Comparison of ENCODE assay signal across 31 mouse cellular contexts in genomic region chr8:114751376-114752135, GRCm38 (mm10).
DNase-seq lines count a peak whose midpoint lies in the region; ATAC-seq and TF ChIP-seq lines count a peak whose summit lies in the region.
"Had no signal": no experiment of that assay in that cellular context is flagged by ENCODE, and none has a peak within 500 bp of the region (broad histone marks: within the 10 kb centered on the region; RNA-seq: fewer than 3 reads in every experiment).

No protein-coding gene starts in this region.

- TF ChIP-seq POLR2A in kidney, adult 2 months (IDR thresholded peaks at IDR 0.05; ENCODE audit: low read depth, low read length) = no peak

- no peak overlapping the region for H3K4me2 ChIP-seq in liver, embryonic 11.5 days
- H3K4me2 ChIP-seq in liver, postnatal 0 days (ENCODE audit: low read depth, low read length) = peak overlapping the region; percentile 57
- H3K4me2 ChIP-seq: embryonic facial prominence, embryonic 15.5 days; forebrain, embryonic 13.5 days; heart, embryonic 11.5 days; hindbrain, embryonic 14.5 days; kidney, embryonic 15.5 days; limb, embryonic 13.5 days; neural tube, embryonic 13.5 days had no signal

- TF ChIP-seq CTCF in liver, postnatal 0 days (IDR thresholded peaks at IDR 0.05; ENCODE audit: low read depth) = no peak
- TF ChIP-seq CTCF in kidney, adult 2 months (conservative IDR thresholded peaks at IDR 0.05; ENCODE audit: insufficient read depth, insufficient read length, low read depth, low read length) = no peak

- H3K9ac ChIP-seq in liver, embryonic 11.5 days (ENCODE audit: low read depth, low read length) = no peak overlapping the region
- no peak overlapping the region for H3K9ac ChIP-seq in ES-E14 (ENCODE audit: insufficient read depth, low read depth, low read length, poor library complexity, severe bottlenecking)
- no peak overlapping the region for H3K9ac ChIP-seq in liver, postnatal 0 days (replicated peaks)
- H3K9ac ChIP-seq: embryonic facial prominence, embryonic 15.5 days; forebrain, embryonic 13.5 days; hindbrain, embryonic 14.5 days; kidney, embryonic 15.5 days; limb, embryonic 13.5 days; neural tube, embryonic 13.5 days had no signal

- DNase-seq in liver, embryonic 11.5 days (ENCODE audit: low spot score) = no peak
- DNase-seq in liver (no peak), ES-E14 (ENCODE audit: low read depth, low spot score) (peak; percentile 21), adipocyte (ENCODE audit: low spot score) (peak; percentile 59)
- no peak for DNase-seq in liver, postnatal 0 days
- no peak for DNase-seq in kidney, adult 2 months
- no peak for DNase-seq in ovary, adult 18-20 months (ENCODE audit: low spot score)
- DNase-seq: adrenal gland, postnatal 25 days; cerebellum, adult 11-12 months; cerebellum, adult 9-11 months; gastrocnemius, postnatal 14 days; heart, adult 18-20 months; heart, postnatal 4 days; kidney, adult 11 months; kidney, postnatal 36 days; lung, adult 18-20 months; spleen, adult 18-20 months; thymus, postnatal 14 days had no signal

- no peaks in the 10 kb centered on the region for H3K9me3 ChIP-seq in liver, embryonic 11.5 days (ENCODE audit: control insufficient read depth, low read length)
- H3K9me3 ChIP-seq in ES-E14 (ENCODE audit: control insufficient read depth, insufficient read depth, low read depth, low read length) = no peaks in the 10 kb centered on the region
- no peaks in the 10 kb centered on the region for H3K9me3 ChIP-seq in liver, postnatal 0 days (ENCODE audit: low read length)
- H3K9me3 ChIP-seq: embryonic facial prominence, embryonic 10.5 days; embryonic facial prominence, embryonic 15.5 days; forebrain, embryonic 13.5 days; kidney, embryonic 15.5 days; limb, embryonic 13.5 days; neural tube, embryonic 13.5 days had no signal

- 69% methylated on average over 18 of the region's 18 CpGs for WGBS in liver, embryonic 11.5 days
- 53% methylated on average over 18 of the region's 18 CpGs for WGBS in liver, postnatal 0 days (ENCODE audit: insufficient replicate concordance)
- whole genome bisulfite sequencing in kidney, adult 2 months = 67% methylated on average over 18 of the region's 18 CpGs

- ATAC-seq in liver, embryonic 11.5 days (replicated peaks; ENCODE audit: low FRiP score) = no peak
- peak; percentile 88 for ATAC-seq in liver, postnatal 0 days
- ATAC-seq: CD4-positive, CD25-positive, alpha-beta regulatory T cell, adult 4 months; forebrain, embryonic 13.5 days; lung, postnatal 0 days had no signal

- in situ Hi-C loops in ES-E14 (cut with MboI; ENCODE audit: low sequenced_read_pairs in 2 of 2, unreplicated experiment in 2 of 2) = no loop called here

- H3K36me3 ChIP-seq in liver, embryonic 11.5 days (ENCODE audit: control insufficient read depth, insufficient read depth, low read length) = no peaks in the 10 kb centered on the region
- H3K36me3 ChIP-seq in ES-E14 (ENCODE audit: control insufficient read depth, insufficient read depth, low read length, poor library complexity, severe bottlenecking) = no peaks in the 10 kb centered on the region
- H3K36me3 ChIP-seq in liver, postnatal 0 days (replicated peaks; ENCODE audit: insufficient read depth, low read length) = no peaks in the 10 kb centered on the region
- H3K36me3 ChIP-seq in kidney, adult 2 months (ENCODE audit: control insufficient read depth, insufficient read depth, low read length) = no peaks in the 10 kb centered on the region
- H3K36me3 ChIP-seq: embryonic facial prominence, embryonic 10.5 days; embryonic facial prominence, embryonic 15.5 days; kidney, embryonic 15.5 days; limb, embryonic 13.5 days; neural tube, embryonic 13.5 days had no signal

- H3K27me3 ChIP-seq in liver, embryonic 11.5 days (replicated peaks; ENCODE audit: control insufficient read depth, insufficient read depth, low read length) = no peaks in the 10 kb centered on the region
- no peaks in the 10 kb centered on the region for H3K27me3 ChIP-seq in liver, postnatal 0 days (ENCODE audit: insufficient read depth, low read length)
- no peaks in the 10 kb centered on the region for H3K27me3 ChIP-seq in kidney, adult 2 months (replicated peaks; ENCODE audit: control insufficient read depth, insufficient read depth, low read length)
- H3K27me3 ChIP-seq: embryonic facial prominence, embryonic 15.5 days; limb, embryonic 13.5 days; neural tube, embryonic 13.5 days had no signal

- no peak for TF ChIP-seq EP300 in liver, postnatal 0 days (IDR thresholded peaks at IDR 0.05; ENCODE audit: low read depth)

- peak overlapping the region; percentile 19; the same call in 1 of the 2 replicates for H3K27ac ChIP-seq in liver, embryonic 11.5 days (ENCODE audit: low read depth, low read length)
- no peak overlapping the region for H3K27ac ChIP-seq in ES-E14 (ENCODE audit: insufficient read depth, low read depth, low read length, poor library complexity, severe bottlenecking)
- peak overlapping the region; percentile 55; the same call in 1 of the 2 replicates for H3K27ac ChIP-seq in liver, postnatal 0 days (ENCODE audit: low read depth)
- H3K27ac ChIP-seq in kidney, adult 2 months (ENCODE audit: insufficient read depth, low read depth, low read length) = no peak overlapping the region
- H3K27ac ChIP-seq: embryonic facial prominence, embryonic 10.5 days; embryonic facial prominence, embryonic 15.5 days; forebrain, embryonic 13.5 days; hindbrain, embryonic 14.5 days; kidney, embryonic 15.5 days; layer of hippocampus, adult 2 months; left cerebral cortex, adult 2 months; limb, embryonic 13.5 days; macrophage; neural tube, embryonic 13.5 days had no signal

- no peaks in the 10 kb centered on the region; the same call in 1 of the 2 replicates for H3K4me1 ChIP-seq in liver, embryonic 11.5 days (replicated peaks; ENCODE audit: control insufficient read depth, insufficient read depth, low read length)
- no peaks in the 10 kb centered on the region for H3K4me1 ChIP-seq in ES-E14 (ENCODE audit: control insufficient read depth in 2 of 2, insufficient read depth in 2 of 2, low read length in 2 of 2, poor library complexity in 1 of 2)
- H3K4me1 ChIP-seq in liver, postnatal 0 days (ENCODE audit: insufficient read depth) = no peaks in the 10 kb centered on the region
- 0 out of 2 replicates have a peak, but pooled peaks cover 2% of the 10 kb centered on the region for H3K4me1 ChIP-seq in kidney, adult 2 months (ENCODE audit: control insufficient read depth, insufficient read depth, low read length)
- H3K4me1 ChIP-seq: embryonic facial prominence, embryonic 15.5 days; forebrain, embryonic 13.5 days; limb, embryonic 13.5 days had no signal

- no peak overlapping the region for H3K4me3 ChIP-seq in liver, embryonic 11.5 days (ENCODE audit: low read depth, low read length)
- H3K4me3 ChIP-seq in ES-E14 (ENCODE audit: insufficient read depth in 1 of 2, low read depth in 1 of 2, low read length in 2 of 2, poor library complexity in 1 of 2, severe bottlenecking in 1 of 2) = no peak overlapping the region
- H3K4me3 ChIP-seq in liver, postnatal 0 days (ENCODE audit: low read depth, low read length) = no peak overlapping the region
- no peak overlapping the region for H3K4me3 ChIP-seq in kidney, adult 2 months (ENCODE audit: insufficient read depth, low read depth, low read length)
- H3K4me3 ChIP-seq: embryonic facial prominence, embryonic 10.5 days; embryonic facial prominence, embryonic 15.5 days; forebrain, embryonic 13.5 days; kidney, embryonic 15.5 days; layer of hippocampus, adult 2 months; left cerebral cortex, adult 2 months; limb, embryonic 13.5 days; neural tube, embryonic 13.5 days had no signal

TF ChIP-seq in ES-E14, 5 proteins besides CTCF, POLR2A, EP300 and RAD21:
- TF ChIP-seq ZNF384 (IDR thresholded peaks at IDR 0.05; ENCODE audit: low read depth, low read length) = no peak
- TF ChIP-seq MAFK (IDR thresholded peaks at IDR 0.05; ENCODE audit: insufficient read depth, low read depth, low read length) = no peak; the same call in 1 of the 2 replicates
- TF ChIP-seq CHD2 (IDR thresholded peaks at IDR 0.05; ENCODE audit: low read depth, low read length) = no peak
- no peak for TF ChIP-seq ZC3H11A (IDR thresholded peaks at IDR 0.05; ENCODE audit: borderline replicate concordance, low read depth, low read length)
- TF ChIP-seq HCFC1 (IDR thresholded peaks at IDR 0.05; ENCODE audit: borderline replicate concordance, insufficient read depth, low read length) = no peak

Comparison
In these comparisons a context has a peak if more than half of its experiments do, and no peak if none do; other contexts are left out.
1. DNase-seq: peak in ES-E14 (single experiment) and adipocyte (single experiment); none in liver, embryonic 11.5 days (single experiment), liver (single experiment), liver, postnatal 0 days (single experiment), kidney, adult 2 months (single experiment) and ovary, adult 18-20 months (single experiment).
2. H3K27ac ChIP-seq: peak in liver, embryonic 11.5 days (single experiment) and liver, postnatal 0 days (single experiment); none in ES-E14 (single experiment) and kidney, adult 2 months (single experiment).